Mouse (Mus musculus) embryonic facial prominence, embryonic 14.5 days (tissue): ENCODE results near the gene Lbx2. TPM values are rescaled to one million over a fixed set of nuclear protein-coding genes. Genes with fewer than 3 reads are reported as not detected.

Experiments used
- ATAC-seq: fragments of 200-750 bp; cut with Nextera tagmentation; 2 replicates; pipeline ENCODE4 v1.8.0; 2017; ENCODE audit warnings: low read depth, moderate number of reproducible peaks, moderate TSS enrichment
- DNase-seq: peaks from one replicate; pipeline ENCODE4 v3.0.0-alpha.2; 2015; ENCODE audit warnings: low spot score
- H3K27ac ChIP-seq: fragments of 300-500 bp; sonication (generic); replicated peaks from 2 replicates; pipeline ENCODE4 v1.5.1; 2014; ENCODE audit warnings: low read depth, mild to moderate bottlenecking, low read length, moderate library complexity
- H3K27me3 ChIP-seq: fragments of 300-500 bp; sonication (generic); replicated peaks from 2 replicates; pipeline ENCODE4 v1.6.1; 2014; ENCODE audit warnings: low read length; ENCODE audit not compliant: control insufficient read depth, insufficient read depth
- H3K36me3 ChIP-seq: fragments of 300-500 bp; sonication (generic); 2 replicates; pipeline ENCODE4 v1.6.1; 2014; ENCODE audit warnings: low read length, mixed read lengths; ENCODE audit not compliant: control insufficient read depth, insufficient read depth
- H3K4me1 ChIP-seq: fragments of 300-500 bp; sonication (generic); 2 replicates; pipeline ENCODE4 v1.6.1; 2014; ENCODE audit warnings: antibody characterized with exemption, low read length; ENCODE audit not compliant: control insufficient read depth, insufficient read depth
- H3K4me2 ChIP-seq: fragments of 300-500 bp; sonication (generic); 2 replicates; pipeline ENCODE4 v1.6.1; 2014; ENCODE audit warnings: low read depth, mild to moderate bottlenecking, low read length, moderate library complexity, mixed read lengths
- H3K4me3 ChIP-seq: fragments of 300-500 bp; sonication (generic); 2 replicates; pipeline ENCODE4 v1.5.1; 2014; ENCODE audit warnings: low read depth, mild to moderate bottlenecking, low read length
- H3K9ac ChIP-seq: fragments of 300-500 bp; sonication (generic); 2 replicates; pipeline ENCODE4 v1.6.1; 2014; ENCODE audit warnings: low read depth, mild to moderate bottlenecking, low read length, moderate library complexity, mixed read lengths
- H3K9me3 ChIP-seq: fragments of 300-500 bp; sonication (generic); 2 replicates; pipeline ENCODE4 v1.6.1; 2016; ENCODE audit warnings: low read length; ENCODE audit not compliant: control insufficient read depth
- WGBS: fragments of 180-500 bp; shearing (Covaris S2); extraction: QIAGEN DNeasy Blood & Tissue Kit; methylation state at CpG from one replicate; pipeline ENCODE4 v1.1.7; 2014; 5-methylcytosine and 5-hydroxymethylcytosine counted together
- polyA plus RNA-seq: library from polyadenylated mRNA; unstranded; fragments of >200 nt; fragmentation: Nextera tagmentation; extraction: Ambion mirVana; gene quantifications from 2 replicates; pipeline ENCODE4 v1.2.1, GENCODE M21; 2014

The Lbx2 gene
- polyA plus RNA-seq, 1 experiment from 2014 or later: 0.71 TPM

DNA sequence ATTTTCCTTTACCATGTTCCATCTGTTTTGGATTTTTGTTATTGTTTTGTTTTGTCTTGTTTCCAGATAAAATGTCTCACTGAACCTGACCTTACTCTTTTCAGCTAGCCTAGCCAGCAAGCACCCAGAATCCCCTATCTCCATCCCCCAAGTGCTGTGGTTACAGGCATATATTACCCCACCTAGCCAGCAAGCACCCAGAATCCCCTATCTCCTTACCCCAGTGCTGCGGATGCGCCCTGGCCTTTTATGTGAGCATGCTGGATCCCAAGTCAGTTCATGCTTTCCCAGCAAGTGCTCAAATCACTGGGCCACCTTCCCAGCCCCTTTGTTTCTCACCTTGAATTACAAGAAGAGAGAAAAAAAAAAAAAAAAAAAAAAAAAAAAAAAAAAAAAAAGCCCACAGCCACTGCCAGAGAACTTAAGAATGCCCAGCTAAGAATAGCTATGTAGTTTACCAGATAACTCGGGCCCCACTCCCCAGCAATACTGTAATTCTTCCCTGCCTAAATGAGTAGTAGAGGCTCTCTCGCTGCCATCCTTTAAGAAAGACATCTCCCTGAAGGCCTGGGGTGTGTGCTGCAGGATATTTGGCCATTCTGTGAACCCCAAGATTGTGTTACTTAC, 25.5 kb downstream of the Lbx2 start:
- Histone ChIP-seq H3K36me3 (peaks cover 4% of the 10 kb centered on the region; the same call in 1 of the 2 replicates), H3K27me3 (no peaks in the 10 kb centered on the region), H3K27ac (no peak overlapping the region), H3K9ac (no peak overlapping the region), H3K4me2 (no peak overlapping the region), H3K4me3 (no peak overlapping the region), H3K9me3 (no peaks in the 10 kb centered on the region), H3K4me1 (peaks cover 19% of the 10 kb centered on the region)
- no peak for DNase-seq
- no peak for ATAC-seq
- 88% methylated on average over 4 of the region's 4 CpGs for WGBS

DNA sequence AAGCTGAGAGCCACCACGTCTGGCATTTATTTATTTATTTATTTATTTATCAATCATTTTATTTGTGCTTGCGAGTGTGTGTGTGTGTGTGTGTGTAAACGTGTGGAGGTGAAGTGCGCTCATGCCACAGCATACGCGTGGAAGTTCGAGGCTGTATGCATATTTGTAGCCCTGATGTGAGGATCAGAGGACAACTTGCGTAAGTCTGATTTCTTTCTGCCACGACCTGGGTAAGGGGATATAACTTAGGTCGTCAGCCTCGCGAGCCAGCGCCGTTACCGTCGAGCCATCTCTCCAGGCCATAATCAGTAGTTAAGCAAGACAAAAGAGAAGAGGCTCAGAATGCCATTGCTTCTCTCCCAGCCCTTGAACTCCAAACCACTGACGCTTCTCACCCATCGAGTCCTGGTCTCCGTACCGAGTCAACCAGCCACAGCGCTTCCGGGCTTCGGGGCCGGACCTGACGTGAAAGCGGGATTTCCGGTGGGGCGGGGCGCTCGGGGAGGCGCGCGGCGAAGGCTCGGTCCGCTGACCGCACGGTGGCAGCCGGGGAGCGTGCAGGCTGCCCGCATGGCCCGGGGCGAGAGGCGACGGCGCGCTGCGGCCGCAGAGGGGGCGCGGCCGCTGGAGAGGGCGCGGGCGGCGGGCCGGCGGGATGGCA, 29.0 kb downstream of the Lbx2 start, which contains the start of gene Mogs:
TSS of gene Mogs (plus strand) at position 486 of the 661 bp plus-strand sequence.
- Histone ChIP-seq H3K27ac (peak within 1 kb of the TSS; percentile 77), H3K9me3 (no peaks in the 10 kb centered on the region), H3K27me3 (no peaks in the 10 kb centered on the region), H3K4me3 (peak within 1 kb of the TSS; percentile 60), H3K36me3 (peaks cover 31% of the 10 kb centered on the region), H3K9ac (peak within 1 kb of the TSS; percentile 85), H3K4me1 (peaks cover 15% of the 10 kb centered on the region), H3K4me2 (peak within 1 kb of the TSS; percentile 74)
- peak; percentile 95 for DNase-seq
- under 1% methylated on average over 39 of the region's 58 CpGs for WGBS
- peak; percentile 93 for ATAC-seq

DNA sequence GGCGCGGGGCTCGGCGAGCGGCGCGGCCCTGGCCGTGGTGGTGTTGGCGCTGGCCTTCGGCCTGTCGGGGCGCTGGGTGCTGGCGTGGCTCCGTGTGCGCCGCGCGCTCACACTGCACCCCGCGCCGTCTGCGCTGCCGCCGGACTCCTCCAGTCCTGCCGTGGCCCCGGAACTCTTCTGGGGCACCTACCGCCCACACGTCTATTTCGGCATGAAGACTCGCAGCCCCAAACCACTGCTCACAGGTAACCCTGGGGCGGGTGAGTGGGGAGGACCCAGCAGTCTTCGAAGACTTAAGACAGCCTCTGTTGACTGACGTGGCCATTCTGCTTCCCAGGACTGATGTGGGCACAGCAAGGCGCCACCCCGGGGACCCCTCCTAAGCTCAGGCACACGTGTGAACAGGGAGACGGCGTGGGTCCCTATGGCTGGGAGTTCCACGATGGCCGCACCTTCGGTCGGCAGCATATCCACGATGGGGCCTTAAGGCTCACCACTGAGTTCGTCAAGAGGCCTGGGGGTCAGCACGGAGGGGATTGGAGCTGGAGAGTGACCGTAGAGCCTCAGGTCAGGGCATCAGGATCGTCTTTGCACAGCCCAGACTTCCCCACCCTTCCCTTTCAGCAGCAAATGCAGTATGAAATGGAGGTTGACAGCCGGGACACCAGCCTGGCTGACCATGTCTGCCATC, 29.7 kb downstream of the Lbx2 start:
- Histone ChIP-seq H3K4me1 (peaks cover 19% of the 10 kb centered on the region), H3K27me3 (no peaks in the 10 kb centered on the region), H3K9me3 (no peaks in the 10 kb centered on the region), H3K4me3 (peak overlapping the region; percentile 60), H3K27ac (peak overlapping the region; percentile 77), H3K36me3 (peaks cover 30% of the 10 kb centered on the region), H3K4me2 (peak overlapping the region; percentile 74), H3K9ac (peak overlapping the region; percentile 85)
- ATAC-seq: peak; percentile 66
- no peak for DNase-seq
- 1% methylated on average over 19 of the region's 48 CpGs for WGBS

DNA sequence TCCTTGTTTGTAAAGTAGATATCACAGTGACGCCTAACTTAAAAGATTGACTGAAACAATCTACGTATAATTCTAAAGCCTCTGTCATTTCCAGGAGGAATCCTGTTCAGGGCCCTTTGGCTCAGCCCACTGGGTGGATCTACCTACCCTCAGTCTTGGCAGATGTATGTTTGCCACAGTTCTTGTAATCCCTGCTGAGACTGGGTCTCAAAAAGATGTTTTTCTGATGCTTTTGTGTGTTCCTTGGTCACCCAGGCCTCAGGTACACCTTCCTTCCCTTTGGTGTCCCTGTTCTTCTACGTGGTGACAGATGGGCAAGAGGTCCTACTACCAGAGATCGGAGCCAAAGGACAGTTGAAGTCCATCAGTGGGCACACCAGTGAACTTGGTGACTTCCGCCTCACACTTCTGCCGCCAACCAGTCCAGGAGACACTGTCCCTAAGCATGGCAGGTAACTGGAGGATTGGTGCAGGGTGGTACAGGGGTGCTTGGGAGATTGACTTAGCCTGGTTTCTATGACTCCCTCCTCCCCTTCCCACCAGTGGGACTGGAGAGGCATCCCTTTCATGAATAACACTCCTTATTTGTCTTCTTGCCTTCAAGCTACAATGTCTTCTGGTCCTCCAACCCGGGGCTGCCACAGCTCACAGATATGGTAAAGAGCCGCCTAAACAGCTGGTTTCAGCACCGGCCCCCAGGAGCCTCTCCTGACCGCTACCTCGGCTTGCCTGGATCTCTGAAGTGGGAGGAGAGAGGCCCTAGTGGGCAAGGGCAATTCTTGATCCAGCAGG, 30.4 kb downstream of the Lbx2 start:
- WGBS: 73% methylated on average over 11 of the region's 11 CpGs
- peaks cover 27% of the 10 kb centered on the region for H3K36me3 ChIP-seq
- peak overlapping the region; percentile 60 for H3K4me3 ChIP-seq
- ATAC-seq (no peak), DNase-seq (no peak)
- H3K27ac ChIP-seq: 0 out of 2 replicates have a peak overlapping the region, but pooled peaks have one; percentile 77
- no peaks in the 10 kb centered on the region for H3K9me3 ChIP-seq
- H3K4me1 ChIP-seq: peaks cover 19% of the 10 kb centered on the region
- H3K27me3 ChIP-seq: no peaks in the 10 kb centered on the region
- H3K4me2 ChIP-seq: peak overlapping the region; percentile 74
- H3K9ac ChIP-seq: peak overlapping the region; percentile 85

DNA sequence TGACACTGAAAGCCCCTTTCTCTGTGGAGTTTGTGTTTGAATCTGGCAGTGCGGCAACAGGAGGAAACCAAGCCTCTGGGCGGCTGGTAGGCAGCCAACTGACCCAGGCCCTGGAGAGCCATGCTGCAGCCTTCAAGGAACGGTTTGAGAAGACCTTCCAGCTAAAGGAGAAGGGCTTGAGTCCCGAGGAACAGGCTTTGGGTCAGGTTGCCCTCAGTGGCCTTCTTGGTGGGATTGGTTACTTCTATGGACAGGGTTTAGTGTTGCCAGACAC, 30.9 kb downstream of the Lbx2 start:
- Histone ChIP-seq H3K27me3 (no peaks in the 10 kb centered on the region), H3K4me2 (no peak overlapping the region), H3K36me3 (peaks cover 27% of the 10 kb centered on the region), H3K4me3 (no peak overlapping the region; the same call in 1 of the 2 replicates), H3K27ac (no peak overlapping the region), H3K4me1 (peaks cover 19% of the 10 kb centered on the region), H3K9ac (no peak overlapping the region), H3K9me3 (no peaks in the 10 kb centered on the region)
- ATAC-seq (no peak), DNase-seq (no peak)
- 79% methylated on average over 4 of the region's 4 CpGs for WGBS

GRCm38 (mm10) chr6:83117616-83118015, 31.4 kb downstream of the Lbx2 start:
- no peak for DNase-seq
- 88% methylated on average over 12 of the region's 13 CpGs for WGBS
- Histone ChIP-seq H3K36me3 (peaks cover 27% of the 10 kb centered on the region), H3K4me3 (no peak overlapping the region), H3K27me3 (no peaks in the 10 kb centered on the region), H3K9me3 (no peaks in the 10 kb centered on the region), H3K9ac (no peak overlapping the region), H3K4me1 (peaks cover 24% of the 10 kb centered on the region), H3K4me2 (no peak overlapping the region), H3K27ac (no peak overlapping the region)
- no peak for ATAC-seq

DNA sequence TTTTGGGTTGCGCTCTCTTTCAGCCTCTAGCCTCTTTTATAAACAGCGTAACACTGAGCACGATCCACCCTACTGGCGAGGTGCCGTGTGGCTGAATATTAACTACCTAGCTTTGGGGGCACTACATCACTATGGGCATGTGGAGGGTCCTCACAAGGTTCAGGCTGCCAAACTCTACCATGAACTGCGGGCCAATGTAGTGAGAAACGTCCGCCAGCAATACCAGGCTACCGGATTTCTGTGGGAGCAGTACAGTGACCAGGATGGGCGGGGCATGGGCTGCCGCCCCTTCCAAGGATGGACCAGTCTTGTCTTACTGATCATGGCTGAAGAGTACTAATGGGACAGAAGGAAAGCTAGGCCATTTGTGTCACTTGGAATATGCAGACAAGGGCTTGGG, 32.2 kb downstream of the Lbx2 start:
- Histone ChIP-seq H3K4me2 (no peak overlapping the region), H3K9ac (no peak overlapping the region), H3K4me1 (peaks cover 28% of the 10 kb centered on the region), H3K9me3 (no peaks in the 10 kb centered on the region), H3K36me3 (peaks cover 27% of the 10 kb centered on the region), H3K4me3 (no peak overlapping the region), H3K27ac (no peak overlapping the region), H3K27me3 (no peaks in the 10 kb centered on the region)
- ATAC-seq: no peak
- no peak for DNase-seq
- 75% methylated on average over 11 of the region's 11 CpGs for WGBS
